Mouse (Mus musculus) mammary gland, adult 2 months (tissue): ENCODE results near the gene Psapl1. TPM values are rescaled to one million over a fixed set of nuclear protein-coding genes. Genes with fewer than 3 reads are reported as not detected.

Experiments
- polyA plus RNA-seq: library from polyadenylated mRNA; depleted of rRNA; stranded (reverse); fragments of >200 nt; gene quantifications from 2 replicates; pipeline ENCODE4 v1.2.3, GENCODE M21; 2012; ENCODE audit warnings: low replicate concordance; rRNA removed

Psapl1 gene
- polyA plus RNA-seq, result 0.38 and 7.6 TPM in 2 replicates

DNA sequence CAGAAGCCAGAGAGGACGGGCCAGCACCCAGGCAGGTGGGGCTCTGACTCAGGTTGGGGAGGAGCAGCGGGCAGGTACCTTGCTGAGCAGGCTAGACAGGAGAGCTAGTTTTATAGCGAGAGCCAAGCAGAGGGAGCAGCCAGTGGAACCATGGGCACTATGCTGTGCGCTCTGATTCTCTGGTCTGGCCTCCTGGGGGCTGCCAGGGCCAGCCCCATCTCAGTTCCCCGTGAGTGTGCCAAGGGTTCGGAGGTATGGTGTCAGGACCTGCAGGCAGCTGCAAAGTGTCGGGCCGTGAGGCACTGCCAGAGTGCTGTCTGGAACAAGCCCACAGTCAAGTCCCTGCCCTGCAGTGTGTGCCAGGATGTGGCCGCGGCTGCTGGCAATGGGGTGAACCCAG is at the start of gene Psapl1:
Psapl1 (plus strand) TSS at position 106 of the 400 bp plus-strand sequence.

Other genes starting within 250 kb of the Psapl1 start
- gene Sorcs2, start 194.1 kb downstream of the Psapl1 start, polyA plus RNA-seq, result 9.4 and 12.1 TPM in 2 replicates